Mouse (Mus musculus) E14TG2a.4 (cell line): ENCODE data around the gene Olfr1454.

Experiments used
- CTCF ChIP-seq: conservative IDR thresholded peaks from 2 replicates; pipeline ENCODE4 v1.5.1; 2014; ENCODE audit warnings: low read length
- NANOG ChIP-seq: IDR thresholded peaks from 2 replicates; pipeline ENCODE4 v1.6.1; 2014; ENCODE audit warnings: borderline replicate concordance, low read length, mixed read lengths

- TF ChIP-seq CTCF (no peak), NANOG (no peak)
Measured at GRCm38 (mm10) chr19:13106675-13107074, 46.3 kb downstream of the Olfr1454 start, which contains the start of gene Olfr1458.
